Mouse (Mus musculus): Measurements from ENCODE around the gene Slc34a3.

Slc34a3 gene

GRCm38 (mm10) chr2:25193330-25193770, 40.8 kb downstream of the Slc34a3 start:
- DNase-seq (ENCODE audit: low spot score) = peak; percentile 92

DNA sequence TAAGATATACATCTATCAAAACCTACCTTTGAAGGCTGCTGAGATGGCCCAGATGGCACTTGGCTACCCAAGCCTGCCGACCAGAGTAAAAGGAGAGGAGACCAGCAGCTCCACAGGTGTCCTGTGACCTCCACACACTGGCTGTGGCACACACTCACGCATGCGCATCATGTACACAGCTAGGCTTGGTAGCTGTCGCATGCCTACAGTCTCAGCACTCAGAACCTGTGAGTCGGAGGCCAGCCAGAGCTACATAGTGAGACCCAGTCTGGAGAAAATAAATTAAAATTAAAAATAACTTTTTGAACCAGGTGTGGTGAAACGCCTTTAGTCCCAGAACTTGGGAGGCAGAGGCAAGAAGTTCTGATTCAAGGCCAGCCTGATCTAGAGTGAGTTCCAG, 46.3 kb downstream of the Slc34a3 start:
- DNase-seq (ENCODE audit: low spot score) = no peak

DNA sequence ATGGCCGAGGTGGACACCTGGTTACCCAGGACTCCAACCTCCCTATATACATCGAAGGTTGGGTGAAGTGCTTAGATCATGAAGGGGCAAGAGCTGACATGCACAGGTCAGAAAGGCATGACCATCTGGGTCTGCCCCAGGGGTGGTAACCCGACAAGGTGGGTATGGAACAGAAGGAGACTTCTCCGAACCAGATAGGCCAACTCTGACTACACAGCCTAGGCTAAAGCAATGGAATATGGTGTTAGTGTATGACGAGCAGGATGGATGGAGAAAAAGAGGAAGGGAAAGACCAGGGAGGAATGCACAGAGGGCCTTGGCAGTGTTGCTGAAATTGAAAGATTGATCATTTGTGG, 47.6 kb downstream of the Slc34a3 start:
- DNase-seq (ENCODE audit: low spot score) = no peak

DNA sequence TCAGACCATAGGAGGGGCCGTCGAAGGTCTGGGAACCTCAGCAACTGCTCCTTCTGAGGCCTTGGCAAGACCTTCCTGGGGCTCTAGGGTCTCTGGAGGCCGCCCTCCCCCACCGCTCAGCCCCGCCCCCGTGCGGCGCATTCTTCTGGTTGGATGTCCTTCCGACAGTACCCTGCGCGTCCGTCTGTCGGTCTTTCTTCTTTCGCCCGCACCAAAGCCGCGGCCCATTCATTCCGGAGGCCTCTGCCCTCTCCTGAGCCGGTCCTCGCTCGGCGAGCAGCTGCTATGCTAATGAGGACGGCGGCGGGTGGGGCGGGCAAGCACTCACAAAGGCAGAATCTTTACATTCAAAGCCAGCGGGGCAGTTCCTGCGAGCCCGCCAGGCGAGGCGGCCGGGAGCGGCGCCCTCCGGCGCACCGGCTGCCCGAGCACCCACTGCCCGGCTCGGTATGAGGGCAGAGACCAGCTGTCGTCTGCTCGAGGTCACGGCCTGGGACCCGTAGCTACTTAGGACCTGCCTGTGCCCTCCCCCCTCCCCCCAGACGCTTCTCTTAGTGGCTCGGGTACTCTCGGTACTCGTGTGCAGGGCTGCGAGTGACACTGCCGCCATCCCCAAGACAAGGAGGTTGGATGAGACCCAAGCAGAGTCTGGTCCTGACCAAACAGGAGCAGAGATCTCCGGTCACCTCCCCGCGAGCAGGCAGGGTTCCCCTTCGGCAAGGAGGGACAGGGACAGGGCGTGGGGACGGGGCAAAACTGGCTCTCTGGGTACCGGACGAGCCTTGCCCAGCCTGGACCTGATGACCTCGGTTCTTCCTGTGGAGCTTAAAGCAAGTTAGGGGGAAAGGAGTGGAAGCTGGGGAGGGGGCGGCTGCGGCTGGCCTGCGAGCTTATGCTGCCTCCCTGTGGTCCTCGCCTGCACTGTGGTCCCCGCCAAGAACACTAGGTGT, 48.3 kb downstream of the Slc34a3 start:
- DNase-seq (ENCODE audit: low spot score) = no peak

DNA sequence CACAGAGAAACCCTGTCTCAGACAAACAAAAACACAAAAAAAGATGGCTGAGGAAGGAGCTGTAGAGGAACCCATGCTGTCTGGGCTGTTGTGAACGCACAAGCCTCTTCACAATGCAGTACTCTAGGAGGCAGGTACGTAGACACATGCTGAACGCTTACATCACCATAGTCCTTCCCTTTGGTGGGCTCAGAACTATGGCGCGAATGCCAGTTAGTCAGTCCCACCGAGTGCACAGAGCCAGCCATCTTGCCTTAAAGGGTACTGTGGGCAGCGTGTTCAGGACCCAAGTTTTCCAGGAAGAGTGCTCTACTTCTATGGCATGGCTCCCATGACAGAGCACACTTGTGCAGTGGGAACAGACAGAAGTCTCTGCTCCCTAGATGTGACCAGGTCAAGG, 49.7 kb downstream of the Slc34a3 start:
- DNase-seq (ENCODE audit: low spot score) = no peak

- no peak for DNase-seq (ENCODE audit: low spot score)
These were observed 50.8 kb downstream of the Slc34a3 start for GRCm38 (mm10) chr2:25183336-25183735.

DNA sequence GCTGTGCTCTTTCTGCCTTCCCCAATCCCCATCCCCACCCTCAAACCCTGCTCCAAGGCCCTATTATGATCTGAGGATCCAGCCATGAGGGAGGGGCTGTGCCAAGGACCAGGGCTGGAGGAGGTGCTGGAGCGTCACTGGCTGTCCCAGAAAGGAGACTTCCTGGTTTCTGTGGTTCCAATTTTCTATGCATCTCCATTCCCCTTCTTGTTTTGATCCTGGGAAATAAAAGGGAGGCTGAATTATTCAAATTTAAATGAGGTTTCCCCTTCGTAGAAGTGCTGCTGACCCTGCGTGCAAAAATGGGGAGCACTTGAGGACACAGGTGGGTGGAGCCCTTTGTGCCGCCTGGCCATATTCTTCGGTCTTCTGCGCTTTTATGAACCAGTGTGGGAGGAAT, 51.5 kb downstream of the Slc34a3 start:
- no peak for DNase-seq (ENCODE audit: low spot score)

- DNase-seq (ENCODE audit: low spot score) = no peak
These were observed 52.2 kb downstream of the Slc34a3 start for GRCm38 (mm10) chr2:25181891-25182397.

DNA sequence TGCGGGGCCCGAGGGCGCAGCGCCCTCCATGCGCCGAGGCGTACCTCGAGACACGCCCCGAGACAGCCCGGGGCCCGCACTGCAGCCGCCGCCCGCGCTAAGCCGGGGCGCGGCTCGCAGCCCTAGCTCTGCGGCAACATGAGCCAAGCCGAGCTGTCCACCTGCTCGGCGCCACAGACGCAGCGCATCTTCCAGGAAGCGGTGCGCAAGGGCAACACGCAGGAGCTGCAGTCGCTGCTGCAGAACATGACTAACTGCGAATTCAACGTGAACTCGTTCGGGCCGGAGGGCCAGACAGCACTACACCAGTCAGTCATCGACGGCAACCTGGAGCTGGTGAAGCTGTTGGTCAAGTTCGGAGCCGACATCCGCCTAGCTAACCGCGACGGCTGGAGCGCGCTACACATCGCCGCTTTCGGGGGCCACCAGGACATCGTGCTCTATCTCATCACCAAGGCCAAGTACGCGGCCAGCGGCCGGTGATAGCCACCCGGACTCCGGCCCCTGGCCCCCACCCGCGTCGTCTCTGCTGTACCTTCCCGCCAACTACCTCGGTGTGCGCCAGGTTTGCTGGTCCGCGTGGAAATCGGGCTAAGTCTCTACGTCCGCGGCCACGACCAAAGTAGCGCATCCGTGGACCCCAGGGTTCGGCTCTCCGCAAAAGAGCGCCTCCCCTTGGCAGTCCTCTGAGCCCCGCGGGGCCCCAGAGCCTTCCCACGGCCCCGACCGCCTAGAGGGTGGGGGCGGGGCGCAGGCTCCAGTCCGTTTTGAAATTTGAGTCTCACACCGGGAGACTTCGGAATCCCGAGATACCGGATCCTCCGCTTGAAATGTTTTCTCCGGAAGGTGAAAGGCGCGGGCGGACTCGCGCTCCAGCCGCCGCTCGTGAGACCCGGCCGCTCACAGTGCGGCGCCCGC, 52.9 kb downstream of the Slc34a3 start:
- no peak for DNase-seq (ENCODE audit: low spot score)

GRCm38 (mm10) chr2:25180478-25180903, 53.7 kb downstream of the Slc34a3 start, which contains the start of gene Nrarp:
TSS of gene Nrarp (plus strand) at chr2:25180758.
- DNase-seq (ENCODE audit: low spot score) = peak; percentile 96

GRCm38 (mm10) chr2:25179566-25180217, 54.5 kb downstream of the Slc34a3 start:
- DNase-seq (ENCODE audit: low spot score) = no peak
